ENCODE assay signal across 8 mouse cellular contexts in the genomic region with DNA sequence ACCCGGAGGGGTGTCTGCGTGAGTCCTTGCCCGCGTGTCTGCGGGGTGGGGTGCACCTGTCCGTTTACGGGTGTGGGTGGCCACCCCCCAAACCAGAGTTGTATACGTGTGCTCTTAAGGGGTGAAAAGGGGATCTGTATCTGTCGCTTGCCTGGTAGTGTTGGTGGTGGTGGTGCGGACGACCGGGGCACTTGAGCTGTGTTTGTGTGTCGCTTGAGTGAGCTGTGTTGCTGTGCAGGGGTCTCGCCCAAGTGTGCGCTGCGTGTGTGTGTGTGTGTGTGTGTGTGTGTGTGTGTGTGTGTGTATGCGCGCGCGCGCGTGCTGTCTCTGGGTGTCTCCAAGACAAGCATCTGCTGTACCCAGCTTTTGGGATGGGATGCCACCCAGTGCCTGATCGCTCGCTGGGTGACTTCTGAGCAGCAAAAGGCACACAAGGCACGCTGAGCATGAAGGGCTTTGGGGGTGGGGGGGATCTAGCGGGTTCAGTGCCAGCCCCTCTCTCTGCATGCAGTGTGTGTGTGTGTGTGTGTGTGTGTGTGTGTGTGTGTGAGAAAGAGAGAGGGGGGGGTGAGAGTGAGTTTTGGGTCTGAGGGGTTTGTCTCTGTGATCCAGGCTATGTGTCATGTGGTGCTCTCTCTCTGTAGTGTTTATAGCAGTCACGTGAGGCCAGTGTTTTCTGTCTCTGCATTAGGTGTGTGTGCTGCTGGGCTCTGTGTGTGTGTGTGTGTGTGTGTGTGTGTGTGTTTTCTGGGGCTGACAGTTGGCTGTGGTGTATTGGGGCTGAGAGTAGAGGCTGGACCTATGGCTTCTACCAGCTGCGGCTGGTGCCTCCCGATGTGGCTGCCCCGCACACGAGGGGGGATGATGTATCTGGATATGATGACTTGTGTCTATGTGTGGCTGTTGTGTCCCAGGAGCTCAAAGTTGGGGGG. TPM values are rescaled to one million over a fixed set of nuclear protein-coding genes. Genes with fewer than 3 reads are reported as not detected.
DNase-seq lines count a peak whose midpoint lies in the region; ATAC-seq lines count a peak whose summit lies in the region.

No protein-coding gene starts in this region.

- H3K9ac ChIP-seq in hindbrain, embryonic 16.5 days (ENCODE audit: low read depth, low read length): peak overlapping the region; percentile 92

- no peaks in the 10 kb centered on the region for H3K36me3 ChIP-seq in forebrain, embryonic 10.5 days (replicated peaks)
- H3K36me3 ChIP-seq in hindbrain, embryonic 16.5 days (ENCODE audit: control insufficient read depth, insufficient read depth, low read length): no peaks in the 10 kb centered on the region

- peak; percentile 31 for ATAC-seq in hindbrain, embryonic 16.5 days
- ATAC-seq in megakaryocyte-erythroid progenitor cell, adult 5-6 weeks (replicated peaks; ENCODE audit: low FRiP score, low TSS enrichment, poor library complexity, severe bottlenecking): peak; percentile 7

- H3K4me1 ChIP-seq in forebrain, embryonic 10.5 days: peaks cover 73% of the 10 kb centered on the region
- peaks cover 38% of the 10 kb centered on the region for H3K4me1 ChIP-seq in hindbrain, embryonic 16.5 days (ENCODE audit: control insufficient read depth, insufficient read depth, low read depth, low read length)

- H3K4me2 ChIP-seq in hindbrain, embryonic 16.5 days (ENCODE audit: low read length): peak overlapping the region; percentile 93

- WGBS in forebrain, embryonic 10.5 days: under 1% methylated on average over 31 of the region's 31 CpGs
- WGBS in hindbrain, embryonic 16.5 days: 0% methylated on average over 26 of the region's 31 CpGs

- no peaks in the 10 kb centered on the region for H3K9me3 ChIP-seq in forebrain, embryonic 10.5 days
- H3K9me3 ChIP-seq in hindbrain, embryonic 16.5 days (ENCODE audit: control insufficient read depth, low read length): no peaks in the 10 kb centered on the region

- H3K27me3 ChIP-seq in forebrain, embryonic 10.5 days (ENCODE audit: poor library complexity, severe bottlenecking): peaks cover 11% of the 10 kb centered on the region; the same call in 1 of the 2 replicates
- H3K27me3 ChIP-seq in hindbrain, embryonic 16.5 days (replicated peaks; ENCODE audit: control insufficient read depth, insufficient read depth, low read length): no peaks in the 10 kb centered on the region

- peak; percentile 34 for DNase-seq in gastrocnemius, postnatal 10 days
- no peak for DNase-seq in gastrocnemius, postnatal 36 days
- peak; percentile 87 for DNase-seq in brain, adult 2 months (ENCODE audit: low read depth, low spot score)
- peak; percentile 49 for DNase-seq in forebrain, embryonic 10.5 days (ENCODE audit: extremely low spot score, low spot score)
- peak; percentile 44 to 73 for DNase-seq in left cerebral cortex, postnatal 10 days (ENCODE audit: extremely low spot score in 1 of 2, low spot score in 2 of 2)
- peak; percentile 54 to 79 for DNase-seq in spleen, postnatal 4 days (ENCODE audit: low spot score in 2 of 2)

- peak overlapping the region; percentile 99 for H3K27ac ChIP-seq in forebrain, embryonic 10.5 days
- peak overlapping the region; percentile 76 for H3K27ac ChIP-seq in hindbrain, embryonic 16.5 days (ENCODE audit: low read depth, low read length)

- intact Hi-C loops in gastrocnemius, postnatal 36 days (cut with DNase I): loop anchor here (5.0 kb wide), 1 partner anchor 62 kb away; no protein-coding TSS in a partner anchor
- intact Hi-C loops in left cerebral cortex, postnatal 10 days (cut with DNase I): loop anchor here (2.0 kb wide), 1 partner anchor 14 kb away; no protein-coding TSS in a partner anchor

- peak overlapping the region; percentile 89 for H3K4me3 ChIP-seq in forebrain, embryonic 10.5 days
- H3K4me3 ChIP-seq in hindbrain, embryonic 16.5 days (ENCODE audit: low read length): peak overlapping the region; percentile 71

RNA-seq across cellular contexts. Expression of a gene that starts 2.6 kb away (rescaled TPM):
- 1 to 10 TPM; 4.6 to 6.1 TPM for total RNA-seq in gastrocnemius, postnatal 10 days (2021)
- 1 to 10 TPM; 1.4 to 2.2 TPM for total RNA-seq in gastrocnemius, postnatal 36 days (2021)
- 16.4 and 18.8 TPM in 2 replicates for polyA plus RNA-seq in forebrain, embryonic 10.5 days (2016; fragmentation: Nextera tagmentation; extraction: Ambion mirVana)
- 31.3 and 32.7 TPM in 2 replicates for polyA plus RNA-seq in hindbrain, embryonic 16.5 days (2015; fragmentation: Nextera tagmentation; extraction: Ambion mirVana)
- total RNA-seq in left cerebral cortex, postnatal 10 days (2021): 10 to 100 TPM; 30.1 to 34.6 TPM
- 1.8 and 2.9 TPM in 2 replicates for total RNA-seq in megakaryocyte-erythroid progenitor cell, adult 5-6 weeks (2014; fragmentation: Nextera tagmentation)
- 3.1 and 4.4 TPM in 2 replicates for total RNA-seq in megakaryocyte-erythroid progenitor cell, adult 5-6 weeks (2017)

RNA-seq across cellular contexts. Expression of a gene that starts 24.2 kb away (rescaled TPM):
- 10 to 100 TPM; 34.0 to 47.6 TPM for total RNA-seq in gastrocnemius, postnatal 10 days (2021)
- total RNA-seq in gastrocnemius, postnatal 36 days (2021): 10 to 100 TPM; 40.7 to 44.6 TPM
- polyA plus RNA-seq in forebrain, embryonic 10.5 days (2016; fragmentation: Nextera tagmentation; extraction: Ambion mirVana): 28.7 and 34.8 TPM in 2 replicates
- polyA plus RNA-seq in hindbrain, embryonic 16.5 days (2015; fragmentation: Nextera tagmentation; extraction: Ambion mirVana): 26.1 TPM in 2 replicates
- total RNA-seq in left cerebral cortex, postnatal 10 days (2021): 10 to 100 TPM; 85.5 to 89.0 TPM
- total RNA-seq in megakaryocyte-erythroid progenitor cell, adult 5-6 weeks (2014; fragmentation: Nextera tagmentation): 57.1 and 65.7 TPM in 2 replicates
- total RNA-seq in megakaryocyte-erythroid progenitor cell, adult 5-6 weeks (2017): 106 and 110 TPM in 2 replicates

RNA-seq across cellular contexts. Expression of a gene that starts 37.4 kb away (rescaled TPM):
- total RNA-seq in gastrocnemius, postnatal 10 days (2021): 10 to 100 TPM; 11.0 to 11.7 TPM
- total RNA-seq in gastrocnemius, postnatal 36 days (2021): 10 to 100 TPM; 12.2 to 15.1 TPM
- 5.6 and 6.3 TPM in 2 replicates for polyA plus RNA-seq in forebrain, embryonic 10.5 days (2016; fragmentation: Nextera tagmentation; extraction: Ambion mirVana)
- polyA plus RNA-seq in hindbrain, embryonic 16.5 days (2015; fragmentation: Nextera tagmentation; extraction: Ambion mirVana): 55.5 and 62.4 TPM in 2 replicates
- 10 to 100 TPM; 33.0 to 35.6 TPM for total RNA-seq in left cerebral cortex, postnatal 10 days (2021)
- total RNA-seq in megakaryocyte-erythroid progenitor cell, adult 5-6 weeks (2014; fragmentation: Nextera tagmentation): 23.3 and 28.3 TPM in 2 replicates
- total RNA-seq in megakaryocyte-erythroid progenitor cell, adult 5-6 weeks (2017): 14.8 and 18.4 TPM in 2 replicates

RNA-seq across cellular contexts. Expression of a gene that starts 51.4 kb away (rescaled TPM):
- total RNA-seq in gastrocnemius, postnatal 10 days (2021): 1 to 10 TPM; 3.2 to 3.3 TPM
- total RNA-seq in gastrocnemius, postnatal 36 days (2021): 1 to 10 TPM; 1.7 to 1.8 TPM
- polyA plus RNA-seq in forebrain, embryonic 10.5 days (2016; fragmentation: Nextera tagmentation; extraction: Ambion mirVana): 0.50 and 0.80 TPM in 2 replicates
- polyA plus RNA-seq in hindbrain, embryonic 16.5 days (2015; fragmentation: Nextera tagmentation; extraction: Ambion mirVana): 2.1 and 2.4 TPM in 2 replicates
- under 1 TPM; 0.71 to 0.83 TPM for total RNA-seq in left cerebral cortex, postnatal 10 days (2021)
- 0.22 TPM in 1 of 2 replicates, not detected in the other for total RNA-seq in megakaryocyte-erythroid progenitor cell, adult 5-6 weeks (2014; fragmentation: Nextera tagmentation)
- 0.23 TPM in 1 of 2 replicates, not detected in the other for total RNA-seq in megakaryocyte-erythroid progenitor cell, adult 5-6 weeks (2017)

Comparison
In these comparisons a context has a peak if more than half of its experiments do, and no peak if none do; other contexts are left out.
1. DNase-seq: peak in gastrocnemius, postnatal 10 days (single experiment), brain, adult 2 months (single experiment), forebrain, embryonic 10.5 days (single experiment), left cerebral cortex, postnatal 10 days (2 of 2) and spleen, postnatal 4 days (2 of 2); none in gastrocnemius, postnatal 36 days (0 of 2).
2. RNA of a gene that starts 2.6 kb away (total RNA-seq): 30.1 to 34.6 TPM in left cerebral cortex, postnatal 10 days; 4.6 to 6.1 TPM in gastrocnemius, postnatal 10 days, 1.8 to 4.4 TPM in megakaryocyte-erythroid progenitor cell, adult 5-6 weeks and 1.4 to 2.2 TPM in gastrocnemius, postnatal 36 days; every median in the first group is over 4 times any median in the second.